Mouse (Mus musculus): ENCODE measurements around the gene Smad3. TPM values are rescaled to one million over a fixed set of nuclear protein-coding genes. Genes with fewer than 3 reads are reported as not detected.

The Smad3 gene
- polyA plus RNA-seq, 1 experiment from 2014 or later = 7.0 TPM

DNA sequence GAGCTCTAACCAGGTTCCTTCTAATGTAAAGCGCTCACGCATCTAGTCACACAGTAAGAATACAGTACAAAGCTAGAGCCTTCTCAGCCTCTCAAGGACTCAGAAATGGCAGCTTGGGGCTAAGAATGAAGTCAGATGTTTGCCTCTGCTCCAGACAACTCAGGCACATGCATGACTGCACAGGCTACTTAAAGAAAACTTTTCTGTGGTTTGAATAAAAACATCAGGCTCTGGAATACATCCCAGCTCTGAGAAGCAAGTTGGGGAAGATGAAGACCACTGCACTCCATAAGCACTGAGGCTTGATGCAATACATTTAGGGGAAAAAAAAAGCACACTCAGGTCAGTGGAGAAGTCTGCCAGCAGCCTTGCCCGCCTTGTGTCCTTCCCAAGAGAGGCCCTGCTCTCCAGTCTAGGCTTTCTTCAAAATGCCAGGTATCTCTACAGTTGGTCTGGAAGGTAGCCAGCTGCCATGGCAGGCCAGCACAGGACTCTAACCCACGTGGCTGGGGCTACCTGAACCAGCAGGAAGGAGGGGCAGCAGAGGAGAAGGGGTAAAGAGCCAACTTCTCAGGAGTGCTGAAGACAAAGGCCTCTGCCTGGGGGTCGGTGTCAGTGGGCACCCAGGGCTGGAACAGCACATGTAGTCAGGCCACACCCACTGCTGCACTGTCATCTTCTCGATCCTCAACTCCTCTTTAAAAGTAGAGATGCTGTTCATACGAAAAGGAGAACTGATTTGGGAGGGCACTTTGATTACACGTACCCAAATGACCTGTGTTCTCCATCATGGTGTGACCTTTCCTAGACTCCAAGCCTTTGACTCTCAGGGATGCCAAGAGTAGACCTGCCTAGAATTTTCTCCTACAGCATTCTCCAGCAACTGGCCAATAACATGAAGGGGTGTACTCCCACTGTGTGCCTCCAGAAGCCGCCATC is 109.9 kb downstream of the Smad3 start:
- Histone ChIP-seq H3K9me3 (no peaks in the 10 kb centered on the region), H3K4me1 (peaks cover 7% of the 10 kb centered on the region; the same call in 1 of the 2 replicates), H3K9ac (replicated peaks) (no peak overlapping the region), H3K27ac (replicated peaks) (no peak overlapping the region), H3K4me3 (no peak overlapping the region), H3K4me2 (replicated peaks) (no peak overlapping the region), H3K27me3 (no peaks in the 10 kb centered on the region), H3K36me3 (peaks cover 4% of the 10 kb centered on the region; the same call in 1 of the 2 replicates)
- no peak for ATAC-seq (replicated peaks)
- 76% methylated on average over 9 of the region's 9 CpGs for WGBS

DNA sequence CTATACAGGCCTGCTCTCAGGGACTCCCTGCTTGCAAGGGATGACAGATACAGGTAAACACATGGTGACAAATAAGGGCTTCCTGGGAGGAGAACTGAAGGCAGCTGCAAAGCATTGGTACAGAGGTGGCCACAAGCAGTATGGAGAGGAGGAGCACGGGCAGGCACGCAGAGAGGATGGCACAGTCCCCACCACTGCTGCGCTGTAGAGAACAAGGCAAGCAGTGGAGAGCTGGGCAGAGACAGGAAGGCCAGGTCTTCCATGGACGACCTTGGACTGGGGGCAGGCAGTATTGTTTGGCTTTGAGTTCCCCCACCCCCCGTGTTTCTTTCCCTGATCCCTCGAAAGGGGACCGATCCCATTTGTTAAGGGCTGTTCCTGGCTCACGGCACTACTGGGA is 112.7 kb downstream of the Smad3 start:
- ATAC-seq (replicated peaks) = no peak
- Histone ChIP-seq H3K9me3 (no peaks in the 10 kb centered on the region), H3K4me3 (no peak overlapping the region), H3K27me3 (no peaks in the 10 kb centered on the region), H3K36me3 (peaks cover 4% of the 10 kb centered on the region; the same call in 1 of the 2 replicates), H3K27ac (replicated peaks) (no peak overlapping the region), H3K4me1 (no peaks in the 10 kb centered on the region), H3K9ac (replicated peaks) (no peak overlapping the region), H3K4me2 (replicated peaks) (no peak overlapping the region)
- WGBS = 85% methylated on average over 8 of the region's 8 CpGs

DNA sequence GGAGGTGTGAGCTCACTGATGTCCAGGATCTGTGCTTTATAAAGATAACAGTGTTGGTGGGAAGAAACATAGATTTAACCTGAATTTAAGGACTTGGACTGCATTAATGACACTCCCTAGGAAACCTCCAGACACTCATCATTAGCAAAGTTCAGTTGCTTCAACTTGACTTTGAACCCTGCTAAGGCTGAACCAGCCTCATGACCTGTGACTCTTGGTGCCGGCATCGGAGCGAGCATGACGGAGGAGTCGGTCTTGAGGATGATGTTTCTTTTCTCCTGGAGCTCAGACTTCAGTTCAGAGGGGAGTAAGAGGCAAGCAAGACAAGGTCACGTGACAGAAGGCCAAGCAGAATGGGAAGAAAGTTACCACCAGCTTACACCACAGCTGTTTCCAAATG is 113.8 kb downstream of the Smad3 start:
- WGBS = 95% methylated on average over 6 of the region's 6 CpGs

DNA sequence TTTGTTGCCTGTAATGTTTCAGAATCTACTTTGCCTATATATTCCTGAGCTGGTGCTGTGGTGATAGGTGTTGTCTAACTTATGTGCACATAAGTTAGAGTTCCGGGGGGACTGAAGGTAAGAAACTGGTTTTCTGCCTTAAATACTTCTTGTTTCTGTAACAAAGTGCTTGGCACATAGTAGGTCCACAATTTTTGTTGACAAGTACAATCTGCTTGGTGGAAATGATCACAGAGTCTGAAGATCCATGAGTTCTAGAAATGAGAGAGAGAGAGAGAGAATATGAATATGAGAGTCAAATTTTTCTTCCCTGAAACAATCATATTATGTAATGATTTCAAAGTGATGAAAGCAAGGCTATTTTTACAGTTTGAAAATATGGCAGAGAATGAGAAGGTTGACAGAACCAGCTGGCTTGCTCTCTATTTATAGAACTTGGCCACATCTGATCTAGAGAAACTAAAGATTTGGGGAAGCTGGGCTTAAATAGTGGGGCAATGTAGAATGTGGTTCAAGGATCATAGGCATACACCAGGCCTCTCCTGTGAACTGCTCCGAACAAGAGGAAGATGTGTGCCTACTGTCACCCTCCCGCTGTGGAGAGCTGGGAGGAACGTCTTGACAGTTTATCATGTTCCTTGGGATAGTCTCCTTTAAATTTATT is 115.7 kb downstream of the Smad3 start:
- ATAC-seq (replicated peaks) = no peak
- H3K27ac ChIP-seq (replicated peaks) = no peak overlapping the region
- no peak overlapping the region for H3K9ac ChIP-seq (replicated peaks)
- H3K9me3 ChIP-seq = no peaks in the 10 kb centered on the region
- WGBS = 91% methylated on average over 4 of the region's 4 CpGs
- H3K4me2 ChIP-seq (replicated peaks) = no peak overlapping the region
- peaks cover 6% of the 10 kb centered on the region for H3K36me3 ChIP-seq
- H3K4me3 ChIP-seq = no peak overlapping the region
- H3K27me3 ChIP-seq = no peaks in the 10 kb centered on the region
- no peaks in the 10 kb centered on the region for H3K4me1 ChIP-seq

More for the DNA sequence above, 113.8 kb downstream of the Smad3 start:
- H3K27me3 ChIP-seq = no peaks in the 10 kb centered on the region
- peaks cover 4% of the 10 kb centered on the region; the same call in 1 of the 2 replicates for H3K36me3 ChIP-seq
- no peaks in the 10 kb centered on the region for H3K9me3 ChIP-seq
- H3K4me1 ChIP-seq = no peaks in the 10 kb centered on the region
- H3K27ac ChIP-seq (replicated peaks) = no peak overlapping the region
- no peak for ATAC-seq (replicated peaks)
- no peak overlapping the region for H3K9ac ChIP-seq (replicated peaks)
- no peak overlapping the region for H3K4me3 ChIP-seq
- H3K4me2 ChIP-seq (replicated peaks) = no peak overlapping the region

DNA sequence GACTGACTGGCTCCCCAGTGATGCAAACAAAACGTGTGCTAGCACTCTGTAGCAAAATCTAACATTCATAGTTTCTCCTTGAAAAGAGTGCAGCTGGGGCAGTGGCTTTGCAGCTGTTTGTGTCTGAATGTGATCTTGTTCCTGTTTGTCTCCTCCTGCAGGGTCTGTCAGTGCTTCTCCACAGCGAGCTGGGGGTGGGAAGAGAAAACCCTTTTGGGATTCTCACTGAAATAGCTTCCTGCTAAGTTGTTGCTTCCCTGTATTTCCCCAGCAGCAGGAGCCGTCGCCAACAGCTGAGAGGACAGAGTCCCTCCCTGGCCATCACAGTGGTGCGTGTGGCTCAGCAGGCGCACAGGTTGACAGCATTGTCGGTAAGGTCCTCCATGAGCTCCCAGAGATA is 121.7 kb downstream of the Smad3 start:
- Histone ChIP-seq H3K27me3 (no peaks in the 10 kb centered on the region), H3K4me1 (peaks cover 13% of the 10 kb centered on the region), H3K27ac (replicated peaks) (no peak overlapping the region), H3K4me3 (no peak overlapping the region), H3K4me2 (replicated peaks) (no peak overlapping the region), H3K9me3 (no peaks in the 10 kb centered on the region), H3K9ac (replicated peaks) (no peak overlapping the region), H3K36me3 (peaks cover 4% of the 10 kb centered on the region; the same call in 1 of the 2 replicates)
- no peak for ATAC-seq (replicated peaks)
- WGBS = 58% methylated on average over 7 of the region's 7 CpGs

DNA sequence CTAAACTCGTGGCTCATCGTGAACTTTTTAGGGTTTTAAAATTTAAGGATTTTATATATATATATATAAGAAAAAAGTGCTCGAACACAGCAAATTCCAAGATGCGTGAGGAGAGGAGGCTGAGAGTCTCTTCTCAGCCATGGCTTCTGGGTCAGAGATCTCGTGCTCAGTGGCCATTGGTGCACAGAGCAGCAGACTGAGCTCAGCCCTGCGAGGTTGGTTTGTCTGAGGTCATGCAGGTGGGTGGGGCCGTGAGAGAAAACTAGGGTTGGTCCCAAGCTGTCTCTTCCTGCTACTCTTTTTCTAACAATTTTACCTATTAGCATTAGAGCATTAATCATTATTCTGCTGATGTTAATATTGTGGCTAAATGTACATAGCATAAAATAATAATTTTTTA is 124.5 kb downstream of the Smad3 start:
- H3K4me3 ChIP-seq = no peak overlapping the region
- no peak overlapping the region for H3K9ac ChIP-seq (replicated peaks)
- no peak overlapping the region for H3K4me2 ChIP-seq (replicated peaks)
- peaks cover 9% of the 10 kb centered on the region; the same call in 1 of the 2 replicates for H3K36me3 ChIP-seq
- H3K27ac ChIP-seq (replicated peaks) = no peak overlapping the region
- no peaks in the 10 kb centered on the region for H3K27me3 ChIP-seq
- WGBS = 48% methylated on average over 7 of the region's 7 CpGs
- H3K9me3 ChIP-seq = no peaks in the 10 kb centered on the region
- H3K4me1 ChIP-seq = peaks cover 13% of the 10 kb centered on the region
- ATAC-seq (replicated peaks) = no peak

DNA sequence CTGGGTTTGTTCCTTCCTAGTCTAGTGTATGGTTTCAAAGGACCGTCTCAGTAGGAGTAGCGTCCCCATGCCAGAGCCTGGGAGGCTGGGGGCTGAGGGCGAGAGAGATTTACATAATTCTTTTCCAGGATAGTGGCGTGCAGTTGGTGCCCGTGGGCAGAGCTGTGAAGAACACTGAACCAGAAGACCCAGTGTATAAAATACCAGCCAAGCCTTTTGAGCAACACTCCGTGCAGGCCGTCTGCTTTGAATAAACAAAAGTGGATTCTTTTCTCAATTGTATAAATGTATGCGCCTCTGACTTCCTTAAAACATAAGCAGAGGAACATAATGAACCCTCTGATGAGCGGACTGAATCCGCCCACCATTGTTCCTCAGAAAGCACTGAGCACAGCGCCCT is 124.9 kb downstream of the Smad3 start:
- no peak overlapping the region for H3K27ac ChIP-seq (replicated peaks)
- H3K9ac ChIP-seq (replicated peaks) = no peak overlapping the region
- peaks cover 13% of the 10 kb centered on the region for H3K4me1 ChIP-seq
- ATAC-seq (replicated peaks) = no peak
- no peaks in the 10 kb centered on the region for H3K9me3 ChIP-seq
- H3K27me3 ChIP-seq = no peaks in the 10 kb centered on the region
- no peak overlapping the region for H3K4me2 ChIP-seq (replicated peaks)
- 18% methylated on average over 11 of the region's 11 CpGs for WGBS
- no peak overlapping the region for H3K4me3 ChIP-seq
- H3K36me3 ChIP-seq = peaks cover 9% of the 10 kb centered on the region; the same call in 1 of the 2 replicates

DNA sequence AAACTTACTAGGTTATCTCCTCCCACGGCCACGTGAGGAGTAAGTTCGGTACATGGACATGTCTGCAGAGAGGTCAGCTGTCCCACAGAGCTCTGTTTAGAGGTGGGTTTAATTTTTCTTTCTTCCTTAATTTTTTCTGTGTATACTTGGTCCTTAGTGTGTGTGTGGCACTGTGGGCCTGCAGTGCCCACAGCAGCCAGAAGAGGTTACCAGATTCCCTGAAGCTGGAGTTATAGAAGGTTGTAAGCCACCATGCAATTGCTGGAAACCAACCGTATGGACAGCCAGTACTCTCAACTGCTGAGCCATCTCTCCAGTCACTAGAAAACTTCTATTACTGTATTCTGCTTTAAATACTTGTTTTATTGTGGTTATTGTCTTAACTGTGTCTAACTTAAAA is 125.7 kb downstream of the Smad3 start:
- Histone ChIP-seq H3K27ac (replicated peaks) (no peak overlapping the region), H3K4me3 (no peak overlapping the region), H3K4me1 (peaks cover 13% of the 10 kb centered on the region), H3K9ac (replicated peaks) (no peak overlapping the region), H3K9me3 (no peaks in the 10 kb centered on the region), H3K27me3 (no peaks in the 10 kb centered on the region), H3K4me2 (replicated peaks) (no peak overlapping the region), H3K36me3 (peaks cover 7% of the 10 kb centered on the region; the same call in 1 of the 2 replicates)
- ATAC-seq (replicated peaks) = no peak
- 75% methylated on average over 4 of the region's 4 CpGs for WGBS

DNA sequence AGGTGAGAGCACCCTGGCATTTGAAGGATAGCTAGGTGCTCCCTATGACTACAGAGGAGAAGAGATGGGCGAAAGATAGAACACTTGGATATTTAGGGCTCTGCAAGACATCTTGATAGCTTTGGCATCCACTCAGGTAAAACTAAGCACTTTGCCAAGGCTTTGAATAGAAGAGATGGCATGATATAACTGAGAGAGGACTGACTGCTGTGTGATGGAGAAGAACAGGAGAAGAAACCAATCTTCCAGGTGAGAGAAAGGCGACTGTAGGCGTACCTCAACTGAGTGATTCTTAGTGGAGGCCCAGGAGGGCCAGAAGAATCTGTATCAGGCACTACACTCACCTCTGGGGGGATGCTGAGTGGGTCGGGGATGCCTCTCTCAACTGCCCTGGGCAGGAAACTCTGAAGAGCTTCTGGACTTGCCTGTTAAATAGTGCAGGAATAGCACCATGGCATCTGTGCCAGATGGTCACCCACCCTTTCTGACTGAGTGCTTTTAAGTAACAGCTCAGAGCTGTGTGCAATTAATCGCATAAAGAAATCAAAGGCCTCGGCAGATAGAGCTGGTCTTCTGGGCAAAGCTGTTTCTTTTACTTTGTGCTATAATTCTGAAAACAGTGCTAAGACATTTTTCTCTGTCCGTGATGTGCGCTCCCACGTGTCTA is 132.6 kb downstream of the Smad3 start:
- H3K4me2 ChIP-seq (replicated peaks) = no peak overlapping the region
- WGBS = 79% methylated on average over 9 of the region's 9 CpGs

DNA sequence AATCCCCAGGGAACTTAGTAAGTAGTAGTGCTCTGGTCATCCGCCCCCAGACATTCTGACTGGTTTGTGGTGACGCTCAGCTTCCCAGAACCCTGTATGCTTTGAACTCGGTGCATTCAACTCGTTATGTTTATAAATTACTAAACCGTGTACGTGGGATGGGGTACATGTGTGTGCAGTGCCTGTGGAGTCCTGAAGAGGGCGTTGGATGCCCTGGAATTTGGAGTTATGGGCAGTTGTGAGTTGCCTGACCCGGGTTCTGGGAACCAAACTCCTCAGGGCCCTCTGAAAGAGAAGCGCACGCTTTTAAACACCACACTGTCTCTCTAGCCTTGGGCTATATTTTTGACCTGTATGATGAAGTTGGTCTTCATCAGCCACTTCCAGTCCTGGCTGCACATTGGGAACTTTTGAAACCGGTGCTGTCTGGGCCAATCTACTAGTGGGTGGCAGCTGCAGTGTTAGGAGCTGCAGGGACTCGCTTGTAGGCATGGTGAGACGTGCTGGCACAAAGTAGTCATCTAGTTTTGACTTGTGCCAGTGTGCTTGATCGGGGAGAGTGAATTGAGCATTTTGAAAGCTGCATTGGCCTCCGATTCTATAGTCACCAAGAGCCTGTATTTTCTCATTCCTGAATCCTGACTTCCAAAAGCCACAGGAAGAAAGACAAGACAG is 133.8 kb downstream of the Smad3 start:
- no peak overlapping the region for H3K4me3 ChIP-seq
- no peaks in the 10 kb centered on the region for H3K9me3 ChIP-seq
- ATAC-seq (replicated peaks) = no peak
- H3K4me1 ChIP-seq = 0 out of 2 replicates have a peak, but pooled peaks cover 4% of the 10 kb centered on the region
- peaks cover 13% of the 10 kb centered on the region for H3K36me3 ChIP-seq
- H3K9ac ChIP-seq (replicated peaks) = no peak overlapping the region
- WGBS = 70% methylated on average over 15 of the region's 15 CpGs
- no peak overlapping the region for H3K4me2 ChIP-seq (replicated peaks)
- H3K27ac ChIP-seq (replicated peaks) = no peak overlapping the region
- H3K27me3 ChIP-seq = no peaks in the 10 kb centered on the region

More for the DNA sequence above, 132.6 kb downstream of the Smad3 start:
- H3K4me1 ChIP-seq = 0 out of 2 replicates have a peak, but pooled peaks cover 4% of the 10 kb centered on the region
- H3K27ac ChIP-seq (replicated peaks) = no peak overlapping the region
- H3K36me3 ChIP-seq = peaks cover 4% of the 10 kb centered on the region; the same call in 1 of the 2 replicates
- no peak for ATAC-seq (replicated peaks)
- H3K4me3 ChIP-seq = no peak overlapping the region
- no peaks in the 10 kb centered on the region for H3K9me3 ChIP-seq
- no peak overlapping the region for H3K9ac ChIP-seq (replicated peaks)
- no peaks in the 10 kb centered on the region for H3K27me3 ChIP-seq

DNA sequence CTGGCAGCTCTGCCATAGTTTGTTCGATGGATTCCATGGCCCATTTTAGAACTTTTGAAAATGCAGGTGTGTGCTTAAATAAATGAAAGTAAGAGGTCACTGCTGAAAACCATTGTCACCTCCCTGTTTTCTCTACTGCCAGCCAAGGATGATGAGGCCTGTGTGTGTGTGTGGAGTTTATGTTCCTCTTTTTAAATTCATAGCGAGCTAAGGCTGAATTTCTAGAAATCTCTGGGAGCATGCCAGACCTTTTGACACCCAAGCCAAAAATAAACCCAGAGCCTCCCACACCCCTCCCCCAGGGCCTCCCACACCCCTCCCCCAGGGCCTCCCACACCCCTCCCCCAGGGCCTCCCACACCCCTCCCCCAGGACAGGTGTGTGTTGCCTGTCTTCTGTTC is 139.8 kb downstream of the Smad3 start:
- 88% methylated on average over 2 of the region's 2 CpGs for WGBS
- no peak for ATAC-seq (replicated peaks)

More for the DNA sequence above, 139.8 kb downstream of the Smad3 start:
- peaks cover 9% of the 10 kb centered on the region; the same call in 1 of the 2 replicates for H3K4me1 ChIP-seq
- no peaks in the 10 kb centered on the region for H3K9me3 ChIP-seq
- no peak overlapping the region for H3K27ac ChIP-seq (replicated peaks)
- H3K27me3 ChIP-seq = no peaks in the 10 kb centered on the region
- H3K4me3 ChIP-seq = no peak overlapping the region
- H3K36me3 ChIP-seq = peaks cover 29% of the 10 kb centered on the region
- no peak overlapping the region for H3K9ac ChIP-seq (replicated peaks)
- no peak overlapping the region for H3K4me2 ChIP-seq (replicated peaks)

All from forebrain, embryonic 15.5 days (tissue).